Mouse (Mus musculus): ENCODE data around the gene Pi16. TPM values are rescaled to one million over a fixed set of nuclear protein-coding genes. Genes with fewer than 3 reads are reported as not detected.

Gene Pi16
- total and polyA plus RNA-seq, 2 experiments from 2014 or later = 2.0 to 5.7 TPM

GRCm38 (mm10) chr17:29297321-29297720 lies 20.2 kb upstream of the Pi16 start:
- DNase-seq (no peak), ATAC-seq (no peak)
- Histone ChIP-seq H3K36me3 (ENCODE audit: insufficient read depth) (peaks cover 70% of the 10 kb centered on the region), H3K4me2 (ENCODE audit: low read depth) (no peak overlapping the region), H3K9me3 (ENCODE audit: low read length) (no peaks in the 10 kb centered on the region), H3K4me1 (ENCODE audit: insufficient read depth) (no peaks in the 10 kb centered on the region), H3K4me3 (ENCODE audit: low read depth, low read length) (no peak overlapping the region), H3K9ac (no peak overlapping the region), H3K27ac (ENCODE audit: low read depth, low read length) (no peak overlapping the region), H3K27me3 (ENCODE audit: insufficient read depth, low read length) (no peaks in the 10 kb centered on the region)
- WGBS = 86% methylated on average over 10 of the region's 10 CpGs
- no peak for TF ChIP-seq CTCF (IDR thresholded peaks at IDR 0.05; ENCODE audit: low read depth)

GRCm38 (mm10) chr17:29297813-29298212 lies 19.7 kb upstream of the Pi16 start:
- H3K4me1 ChIP-seq (ENCODE audit: insufficient read depth) = no peaks in the 10 kb centered on the region
- 88% methylated on average over 6 of the region's 6 CpGs for WGBS
- DNase-seq (no peak), ATAC-seq (no peak)
- peak; percentile 22; the same call in 1 of the 2 replicates for TF ChIP-seq CTCF (IDR thresholded peaks at IDR 0.05; ENCODE audit: low read depth)
- no peak overlapping the region for H3K9ac ChIP-seq
- H3K9me3 ChIP-seq (ENCODE audit: low read length) = no peaks in the 10 kb centered on the region
- no peaks in the 10 kb centered on the region for H3K27me3 ChIP-seq (ENCODE audit: insufficient read depth, low read length)
- H3K27ac ChIP-seq (ENCODE audit: low read depth, low read length) = no peak overlapping the region
- H3K4me3 ChIP-seq (ENCODE audit: low read depth, low read length) = no peak overlapping the region
- H3K36me3 ChIP-seq (ENCODE audit: insufficient read depth) = peaks cover 69% of the 10 kb centered on the region
- no peak overlapping the region for H3K4me2 ChIP-seq (ENCODE audit: low read depth)

DNA sequence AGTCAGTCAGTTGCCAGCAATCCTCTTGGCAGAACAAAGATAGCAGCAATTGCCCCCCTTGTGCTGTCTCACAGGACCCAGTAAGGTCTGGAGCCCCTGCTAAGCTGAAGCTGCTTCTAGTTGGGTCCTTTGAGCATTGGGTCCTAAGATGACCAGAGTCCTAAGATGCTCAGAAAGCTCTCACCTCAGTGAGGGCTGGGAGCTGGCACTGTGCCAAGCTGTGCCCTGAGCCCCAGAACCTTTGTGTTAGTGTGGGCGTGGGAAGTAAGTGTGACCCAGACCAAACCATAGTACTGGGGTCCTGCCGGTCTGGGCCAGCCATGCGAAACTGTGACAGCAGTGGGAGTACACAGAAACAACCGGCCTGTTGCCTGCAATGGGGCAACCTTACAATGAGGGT lies 18.2 kb upstream of the Pi16 start:
- no peak overlapping the region for H3K9ac ChIP-seq
- no peaks in the 10 kb centered on the region for H3K27me3 ChIP-seq (ENCODE audit: insufficient read depth, low read length)
- peaks cover 62% of the 10 kb centered on the region for H3K36me3 ChIP-seq (ENCODE audit: insufficient read depth)
- no peak overlapping the region for H3K4me2 ChIP-seq (ENCODE audit: low read depth)
- 88% methylated on average over 4 of the region's 4 CpGs for WGBS
- H3K4me3 ChIP-seq (ENCODE audit: low read depth, low read length) = no peak overlapping the region
- H3K9me3 ChIP-seq (ENCODE audit: low read length) = no peaks in the 10 kb centered on the region
- ATAC-seq (no peak), DNase-seq (no peak)
- H3K27ac ChIP-seq (ENCODE audit: low read depth, low read length) = no peak overlapping the region
- no peak for TF ChIP-seq CTCF (IDR thresholded peaks at IDR 0.05; ENCODE audit: low read depth)
- no peaks in the 10 kb centered on the region for H3K4me1 ChIP-seq (ENCODE audit: insufficient read depth)

DNA sequence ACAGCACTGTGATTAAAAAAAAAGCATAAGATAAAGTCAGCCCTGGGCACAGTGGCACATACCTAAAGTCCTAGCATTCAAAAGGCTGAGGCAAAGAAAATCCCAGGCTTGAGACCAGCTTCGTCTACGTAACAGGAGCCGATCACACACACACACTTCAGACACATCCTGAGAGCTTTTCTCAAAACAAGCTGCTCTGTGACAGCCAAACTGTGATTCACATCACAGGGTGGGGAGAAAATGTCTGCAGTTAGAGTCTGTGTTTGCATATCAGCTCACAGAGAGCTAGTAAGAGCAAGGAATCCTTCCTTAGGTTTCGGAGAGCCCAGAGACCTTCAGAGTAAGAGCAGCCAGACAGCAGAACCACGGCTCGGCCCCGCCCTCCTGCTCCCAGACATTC lies 16.6 kb upstream of the Pi16 start:
- H3K9ac ChIP-seq = no peak overlapping the region
- DNase-seq (no peak), ATAC-seq (peak; percentile 36; the same call in 1 of the 2 replicates)
- H3K27ac ChIP-seq (ENCODE audit: low read depth, low read length) = no peak overlapping the region
- no peaks in the 10 kb centered on the region for H3K4me1 ChIP-seq (ENCODE audit: insufficient read depth)
- no peaks in the 10 kb centered on the region for H3K9me3 ChIP-seq (ENCODE audit: low read length)
- H3K27me3 ChIP-seq (ENCODE audit: insufficient read depth, low read length) = no peaks in the 10 kb centered on the region
- 91% methylated on average over 7 of the region's 7 CpGs for WGBS
- no peak overlapping the region for H3K4me3 ChIP-seq (ENCODE audit: low read depth, low read length)
- peaks cover 45% of the 10 kb centered on the region for H3K36me3 ChIP-seq (ENCODE audit: insufficient read depth)
- no peak for TF ChIP-seq CTCF (IDR thresholded peaks at IDR 0.05; ENCODE audit: low read depth)
- no peak overlapping the region for H3K4me2 ChIP-seq (ENCODE audit: low read depth)

DNA sequence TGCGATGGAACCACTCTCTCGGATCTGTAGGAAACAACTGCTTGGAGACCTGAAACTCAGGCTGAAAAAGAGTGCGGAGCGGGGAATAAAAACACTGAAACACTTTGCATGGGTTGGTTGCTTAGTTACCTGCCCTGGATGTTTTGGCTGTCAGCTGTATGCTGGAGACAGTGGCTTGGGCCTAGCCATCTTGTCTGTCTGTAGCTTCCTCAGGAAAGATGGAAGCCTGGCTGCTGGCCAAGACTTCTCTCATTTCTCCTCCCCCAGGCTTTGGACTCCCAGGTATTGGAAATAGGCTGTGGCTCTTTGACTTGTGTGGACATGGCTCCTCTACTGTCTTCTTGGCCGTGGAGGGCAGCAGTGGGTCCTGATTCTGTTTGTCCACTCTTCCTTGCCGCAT lies 16.1 kb upstream of the Pi16 start:
- 90% methylated on average over 6 of the region's 6 CpGs for WGBS
- Histone ChIP-seq H3K9ac (no peak overlapping the region), H3K4me3 (ENCODE audit: low read depth, low read length) (no peak overlapping the region), H3K4me2 (ENCODE audit: low read depth) (no peak overlapping the region), H3K27me3 (ENCODE audit: insufficient read depth, low read length) (no peaks in the 10 kb centered on the region), H3K4me1 (ENCODE audit: insufficient read depth) (no peaks in the 10 kb centered on the region), H3K9me3 (ENCODE audit: low read length) (no peaks in the 10 kb centered on the region), H3K36me3 (ENCODE audit: insufficient read depth) (peaks cover 40% of the 10 kb centered on the region), H3K27ac (ENCODE audit: low read depth, low read length) (no peak overlapping the region)
- TF ChIP-seq CTCF (IDR thresholded peaks at IDR 0.05; ENCODE audit: low read depth) = no peak
- ATAC-seq = no peak
- DNase-seq = no peak

DNA sequence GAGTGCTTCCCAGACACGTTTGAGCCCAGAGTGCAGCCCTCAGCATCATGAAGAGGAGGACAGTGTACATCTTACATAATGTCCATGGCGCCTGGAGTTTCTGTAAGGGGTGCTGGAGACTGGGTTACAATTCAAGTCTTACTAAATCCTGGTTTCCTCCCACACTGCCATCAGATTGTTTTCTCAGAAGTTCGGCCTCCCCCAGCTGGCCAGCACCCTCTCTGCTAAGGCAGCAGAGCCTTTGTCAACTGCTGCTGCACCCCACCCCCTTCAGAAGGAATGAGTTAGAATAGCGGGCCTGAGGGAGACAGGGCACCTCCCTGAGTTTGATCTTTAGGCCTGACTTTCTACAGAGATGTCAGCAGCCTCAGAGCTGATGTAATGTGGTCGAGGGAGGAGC lies 15.3 kb upstream of the Pi16 start:
- Histone ChIP-seq H3K9ac (no peak overlapping the region), H3K27ac (ENCODE audit: low read depth, low read length) (no peak overlapping the region), H3K36me3 (ENCODE audit: insufficient read depth) (peaks cover 34% of the 10 kb centered on the region), H3K4me1 (ENCODE audit: insufficient read depth) (no peaks in the 10 kb centered on the region), H3K4me2 (ENCODE audit: low read depth) (no peak overlapping the region), H3K27me3 (ENCODE audit: insufficient read depth, low read length) (no peaks in the 10 kb centered on the region), H3K4me3 (ENCODE audit: low read depth, low read length) (no peak overlapping the region), H3K9me3 (ENCODE audit: low read length) (no peaks in the 10 kb centered on the region)
- no peak for ATAC-seq
- no peak for TF ChIP-seq CTCF (IDR thresholded peaks at IDR 0.05; ENCODE audit: low read depth)
- DNase-seq = no peak
- WGBS = 85% methylated on average over 5 of the region's 5 CpGs

GRCm38 (mm10) chr17:29303087-29303486 lies 14.4 kb upstream of the Pi16 start:
- H3K9me3 ChIP-seq (ENCODE audit: low read length) = no peaks in the 10 kb centered on the region
- no peak overlapping the region for H3K27ac ChIP-seq (ENCODE audit: low read depth, low read length)
- ATAC-seq (peak; percentile 56; the same call in 1 of the 2 replicates), DNase-seq (no peak)
- H3K9ac ChIP-seq = no peak overlapping the region
- H3K4me1 ChIP-seq (ENCODE audit: insufficient read depth) = no peaks in the 10 kb centered on the region
- peak; percentile 48 for TF ChIP-seq CTCF (IDR thresholded peaks at IDR 0.05; ENCODE audit: low read depth)
- H3K4me3 ChIP-seq (ENCODE audit: low read depth, low read length) = no peak overlapping the region
- peaks cover 30% of the 10 kb centered on the region for H3K36me3 ChIP-seq (ENCODE audit: insufficient read depth)
- no peaks in the 10 kb centered on the region for H3K27me3 ChIP-seq (ENCODE audit: insufficient read depth, low read length)
- no peak overlapping the region for H3K4me2 ChIP-seq (ENCODE audit: low read depth)
- WGBS = 58% methylated on average over 3 of the region's 3 CpGs

GRCm38 (mm10) chr17:29303856-29304255 lies 13.6 kb upstream of the Pi16 start:
- no peaks in the 10 kb centered on the region for H3K4me1 ChIP-seq (ENCODE audit: insufficient read depth)
- H3K9ac ChIP-seq = no peak overlapping the region
- no peaks in the 10 kb centered on the region for H3K9me3 ChIP-seq (ENCODE audit: low read length)
- H3K4me3 ChIP-seq (ENCODE audit: low read depth, low read length) = no peak overlapping the region
- peaks cover 25% of the 10 kb centered on the region for H3K36me3 ChIP-seq (ENCODE audit: insufficient read depth)
- no peak for ATAC-seq
- no peak overlapping the region for H3K27ac ChIP-seq (ENCODE audit: low read depth, low read length)
- TF ChIP-seq CTCF (IDR thresholded peaks at IDR 0.05; ENCODE audit: low read depth) = no peak
- DNase-seq = no peak
- no peak overlapping the region for H3K4me2 ChIP-seq (ENCODE audit: low read depth)
- WGBS = 79% methylated on average over 3 of the region's 3 CpGs
- no peaks in the 10 kb centered on the region for H3K27me3 ChIP-seq (ENCODE audit: insufficient read depth, low read length)
